Mouse (Mus musculus) megakaryocyte, adult 5-6 weeks (primary cell): ENCODE results near the gene Pak1. TPM values are rescaled to one million over a fixed set of nuclear protein-coding genes. Genes with fewer than 3 reads are reported as not detected.

Source experiments
- ATAC-seq: 2 replicates; pipeline ENCODE4 v1.8.0; 2016; ENCODE audit warnings: mild to moderate bottlenecking, inconsistent platforms; ENCODE audit not compliant: poor library complexity, severe bottlenecking
- total RNA-seq, 2 experiments: library from RNA; stranded (forward) in 1 of 2; stranded (reverse) in 1 of 2; fragments of 153-499, 151-499 nt in 1 of 2; fragments of 221-1000, 200-1000 nt in 1 of 2; gene quantifications; 2 replicates each; pipeline versions ENCODE4 v1.2.3 to v1.2.4; 2015 to 2017

Gene Pak1
- total RNA-seq, 2 experiments from 2014 or later, result 40.7 to 40.9 TPM

GRCm38 (mm10) chr7:97845546-97845945 is 57.2 kb downstream of the Pak1 start:
- ATAC-seq, result no peak

GRCm38 (mm10) chr7:97846539-97846938 is 58.2 kb downstream of the Pak1 start:
- ATAC-seq, result no peak

- peak; percentile 66; the same call in 1 of the 2 replicates for ATAC-seq
Measured at GRCm38 (mm10) chr7:97849557-97849956, 61.2 kb downstream of the Pak1 start.

- no peak for ATAC-seq
Measured at GRCm38 (mm10) chr7:97850331-97850730, 62.0 kb downstream of the Pak1 start.

GRCm38 (mm10) chr7:97863512-97863911 is 75.2 kb downstream of the Pak1 start:
- peak; percentile 86 for ATAC-seq

- ATAC-seq, result no peak
Measured at GRCm38 (mm10) chr7:97864531-97864930, 76.2 kb downstream of the Pak1 start.

- no peak for ATAC-seq
Measured at GRCm38 (mm10) chr7:97867866-97868265, 79.5 kb downstream of the Pak1 start.

GRCm38 (mm10) chr7:97868766-97869165 is 80.4 kb downstream of the Pak1 start:
- ATAC-seq, result no peak

- no peak for ATAC-seq
Measured at GRCm38 (mm10) chr7:97872396-97872795, 84.1 kb downstream of the Pak1 start.

GRCm38 (mm10) chr7:97873317-97873716 is 85.0 kb downstream of the Pak1 start:
- ATAC-seq, result no peak

GRCm38 (mm10) chr7:97877846-97878538 is 89.7 kb downstream of the Pak1 start:
- ATAC-seq, result no peak

- no peak for ATAC-seq
Measured at GRCm38 (mm10) chr7:97911646-97912045, 123.3 kb downstream of the Pak1 start.

- no peak for ATAC-seq
Measured at GRCm38 (mm10) chr7:97914833-97915516, 126.6 kb downstream of the Pak1 start.

- ATAC-seq, result no peak
Measured at GRCm38 (mm10) chr7:97919742-97920141, 131.4 kb downstream of the Pak1 start, which contains the start of gene Gdpd4. Gdpd4 (plus strand) TSS chr7:97919955.

- no peak for ATAC-seq
Measured at GRCm38 (mm10) chr7:97925819-97926218, 137.5 kb downstream of the Pak1 start.

- no peak for ATAC-seq
Measured at GRCm38 (mm10) chr7:97926978-97927377, 138.6 kb downstream of the Pak1 start.

GRCm38 (mm10) chr7:97944485-97944884 is 156.1 kb downstream of the Pak1 start:
- no peak for ATAC-seq

Other genes with a start within 250 kb of the Pak1 start
- gene Aamdc, start 209.0 kb upstream of the Pak1 start, total RNA-seq (2015), result 16.3 and 17.6 TPM in 2 replicates
- gene Aamdc, start 209.0 kb upstream of the Pak1 start, total RNA-seq (2017), result 22.9 and 23.9 TPM in 2 replicates
- 23.0 and 25.5 TPM in 2 replicates for gene Rsf1, start 208.7 kb upstream of the Pak1 start, total RNA-seq (2015)
- gene Rsf1, start 208.7 kb upstream of the Pak1 start, total RNA-seq (2017), result 28.6 and 36.5 TPM in 2 replicates
- gene Clns1a, start 91.9 kb upstream of the Pak1 start, total RNA-seq (2015), result 92.5 and 97.6 TPM in 2 replicates
- 95.1 and 105 TPM in 2 replicates for gene Clns1a, start 91.9 kb upstream of the Pak1 start, total RNA-seq (2017)
- gene Aqp11, start 50.3 kb upstream of the Pak1 start, total RNA-seq (2015), result 0.23 and 0.42 TPM in 2 replicates
- gene Aqp11, start 50.3 kb upstream of the Pak1 start, total RNA-seq (2017), result 0.04 TPM in 2 replicates
- not detected in 2 replicates for gene Gdpd4, start 131.4 kb downstream of the Pak1 start, total RNA-seq (2015)
- not detected in 2 replicates for gene Gdpd4, start 131.4 kb downstream of the Pak1 start, total RNA-seq (2017)